Mouse (Mus musculus) urinary bladder, postnatal 36 days (tissue): ENCODE measurements around the gene Mrpl38.

ENCODE experiments used
- DNase-seq, 2 experiments: peaks; one replicate each; pipeline ENCODE4 v3.0.0; 2022; ENCODE audit warnings: low spot score in 2 of 2, mixed read lengths in 1 of 2

Mrpl38 gene

GRCm38 (mm10) chr11:116111067-116111466, 27.6 kb downstream of the Mrpl38 start:
- no peak for DNase-seq

GRCm38 (mm10) chr11:116110540-116110939, 28.1 kb downstream of the Mrpl38 start:
- no peak for DNase-seq

GRCm38 (mm10) chr11:116110131-116110530, 28.5 kb downstream of the Mrpl38 start:
- peak; percentile 77 to 83 for DNase-seq

- DNase-seq: no peak
Measured at GRCm38 (mm10) chr11:116109441-116110081, 29.1 kb downstream of the Mrpl38 start.

- peak; percentile 57 to 81 for DNase-seq
Measured at GRCm38 (mm10) chr11:116108464-116109137, 30.1 kb downstream of the Mrpl38 start.

GRCm38 (mm10) chr11:116107777-116108285, 30.8 kb downstream of the Mrpl38 start:
- no peak for DNase-seq

- no peak for DNase-seq
Measured at GRCm38 (mm10) chr11:116106963-116107776, 31.5 kb downstream of the Mrpl38 start.

GRCm38 (mm10) chr11:116106154-116106962, 32.3 kb downstream of the Mrpl38 start:
- no peak for DNase-seq

- DNase-seq: no peak
Measured at GRCm38 (mm10) chr11:116105065-116105464, 33.6 kb downstream of the Mrpl38 start.

- DNase-seq: peak; percentile 58 to 74
Measured at GRCm38 (mm10) chr11:116104006-116104646, 34.5 kb downstream of the Mrpl38 start.

GRCm38 (mm10) chr11:116103572-116103971, 35.1 kb downstream of the Mrpl38 start:
- no peak for DNase-seq

- no peak for DNase-seq
Measured at GRCm38 (mm10) chr11:116102472-116102871, 36.2 kb downstream of the Mrpl38 start.

GRCm38 (mm10) chr11:116101931-116102381, 36.7 kb downstream of the Mrpl38 start:
- peak in 1 of 2 experiments; percentile 68 for DNase-seq

- no peak for DNase-seq
Measured at GRCm38 (mm10) chr11:116100839-116101238, 37.8 kb downstream of the Mrpl38 start.

GRCm38 (mm10) chr11:116100385-116100784, 38.3 kb downstream of the Mrpl38 start:
- peak; percentile 67 to 85 for DNase-seq

- no peak for DNase-seq
Measured at GRCm38 (mm10) chr11:116099462-116099861, 39.2 kb downstream of the Mrpl38 start.

- DNase-seq: no peak
Measured at GRCm38 (mm10) chr11:116098711-116099460, 39.8 kb downstream of the Mrpl38 start.

GRCm38 (mm10) chr11:116096213-116097108, 42.2 kb downstream of the Mrpl38 start:
- DNase-seq: no peak

- DNase-seq: peak in 1 of 2 experiments; percentile 71
Measured at GRCm38 (mm10) chr11:116095573-116095972, 43.1 kb downstream of the Mrpl38 start.
